Mouse (Mus musculus) adrenal gland, postnatal 14 days (tissue): Measurements from ENCODE around the gene Rgs2. TPM values are rescaled to one million over a fixed set of nuclear protein-coding genes. Genes with fewer than 3 reads are reported as not detected.
A peak's percentile ranks its signal among the peaks of the same experiment; 100 is the strongest.

ENCODE experiments used
- DNase-seq: peaks from one replicate; pipeline ENCODE4 v3.0.0; 2021; ENCODE audit warnings: mixed read lengths
- long read RNA-seq, 2 experiments: library from polyadenylated mRNA; stranded (forward); transcript quantifications; one replicate each; pipeline ENCODE4 v2.0.0; 2021
- total RNA-seq: library from RNA; stranded (reverse); gene quantifications from 2 replicates; pipeline ENCODE4 v1.2.3, GENCODE M21; 2021

Rgs2 gene
- 381 and 470 TPM in 2 replicates for total RNA-seq
- long read RNA-seq, experiment 1, transcript Rgs2-202 (5 exons, 3,021 nt), result major isoform, 90 of 123 reads
- long read RNA-seq, experiment 1, partial matches to known transcripts, result 7 of 123 reads
- long read RNA-seq, experiment 1, other reads (novel, unspliced or antisense), result 24 of 123 reads
- long read RNA-seq, experiment 2, transcript Rgs2-202 (5 exons, 3,021 nt), result major isoform, 101 of 151 reads
- long read RNA-seq, experiment 2, partial matches to known transcripts, result 3 of 151 reads
- long read RNA-seq, experiment 2, other reads (novel, unspliced or antisense), result 44 of 151 reads

- peak; percentile 98 for DNase-seq
Measured at GRCm38 (mm10) chr1:144003904-144004740, at the start of gene Rgs2. TSS of gene Rgs2 (minus strand) at chr1:144004161.

- no peak for DNase-seq
Measured at GRCm38 (mm10) chr1:144053401-144053800, 49.4 kb upstream of the Rgs2 start.

- no peak for DNase-seq
Measured at GRCm38 (mm10) chr1:144041826-144042225, 37.9 kb upstream of the Rgs2 start.

GRCm38 (mm10) chr1:144033498-144033897 lies 29.5 kb upstream of the Rgs2 start:
- no peak for DNase-seq

- no peak for DNase-seq
Measured at GRCm38 (mm10) chr1:144030499-144030898, 26.5 kb upstream of the Rgs2 start.

- no peak for DNase-seq
Measured at GRCm38 (mm10) chr1:144029679-144030078, 25.7 kb upstream of the Rgs2 start.

- no peak for DNase-seq
Measured at GRCm38 (mm10) chr1:144018417-144018958, 14.5 kb upstream of the Rgs2 start.

- no peak for DNase-seq
Measured at GRCm38 (mm10) chr1:144013913-144014312, 10.0 kb upstream of the Rgs2 start.

GRCm38 (mm10) chr1:144007341-144007740 lies 3.4 kb upstream of the Rgs2 start:
- no peak for DNase-seq

GRCm38 (mm10) chr1:144006542-144006941 lies 2.6 kb upstream of the Rgs2 start:
- DNase-seq, result peak; percentile 86

- no peak for DNase-seq
Measured at GRCm38 (mm10) chr1:144005648-144006047, 1.7 kb upstream of the Rgs2 start.

GRCm38 (mm10) chr1:144004741-144005140 lies 780 bp upstream of the Rgs2 start:
- DNase-seq, result peak; percentile 20

- DNase-seq, result peak; percentile 45
Measured at GRCm38 (mm10) chr1:144003416-144003815, 545 bp downstream of the Rgs2 start.

- DNase-seq, result peak; percentile 14
Measured at GRCm38 (mm10) chr1:144002715-144003066, 1.3 kb downstream of the Rgs2 start.

- no peak for DNase-seq
Measured at GRCm38 (mm10) chr1:144002036-144002714, 1.8 kb downstream of the Rgs2 start.

- DNase-seq, result no peak
Measured at GRCm38 (mm10) chr1:144000246-144000645, 3.7 kb downstream of the Rgs2 start.

GRCm38 (mm10) chr1:143999371-143999920 lies 4.5 kb downstream of the Rgs2 start:
- peak; percentile 31 for DNase-seq

GRCm38 (mm10) chr1:143993026-143993425 lies 10.9 kb downstream of the Rgs2 start:
- no peak for DNase-seq

GRCm38 (mm10) chr1:143992528-143992927 lies 11.4 kb downstream of the Rgs2 start:
- DNase-seq, result no peak

GRCm38 (mm10) chr1:143990263-143990662 lies 13.7 kb downstream of the Rgs2 start:
- DNase-seq, result peak; percentile 44

GRCm38 (mm10) chr1:143989773-143990172 lies 14.2 kb downstream of the Rgs2 start:
- DNase-seq, result no peak

GRCm38 (mm10) chr1:143988756-143989155 lies 15.2 kb downstream of the Rgs2 start:
- DNase-seq, result no peak
